Mouse (Mus musculus) stomach, embryonic 15.5 days (tissue): ENCODE measurements around the gene Sntb2. TPM values are rescaled to one million over a fixed set of nuclear protein-coding genes. Genes with fewer than 3 reads are reported as not detected.
"Not testable (repeated sequence)": the region's sequence is repeated elsewhere in the genome, so short reads cannot be mapped to it uniquely, and the experiment has no call there.

Source experiments
- ATAC-seq: fragments of 200-750 bp; cut with Nextera tagmentation; 2 replicates; pipeline ENCODE4 v1.8.0; 2017; ENCODE audit warnings: low read depth, moderate number of reproducible peaks, moderate TSS enrichment; ENCODE audit not compliant: insufficient read depth, low FRiP score
- H3K27ac ChIP-seq: fragments of 300-500 bp; sonication (generic); 2 replicates; pipeline ENCODE4 v1.5.1; 2015; ENCODE audit warnings: mild to moderate bottlenecking, inconsistent platforms
- H3K27me3 ChIP-seq: fragments of 300-500 bp; sonication (generic); replicated peaks from 2 replicates; pipeline ENCODE4 v1.6.1; 2015; ENCODE audit warnings: inconsistent platforms
- H3K36me3 ChIP-seq: fragments of 300-500 bp; sonication (generic); 2 replicates; pipeline ENCODE4 v1.6.1; 2015; ENCODE audit warnings: inconsistent platforms
- H3K4me1 ChIP-seq: fragments of 300-500 bp; sonication (generic); 2 replicates; pipeline ENCODE4 v1.6.1; 2015; ENCODE audit warnings: inconsistent platforms
- H3K4me2 ChIP-seq: fragments of 300-500 bp; sonication (generic); 2 replicates; pipeline ENCODE4 v1.6.1; 2015; ENCODE audit warnings: mild to moderate bottlenecking, inconsistent platforms
- H3K4me3 ChIP-seq: fragments of 300-500 bp; sonication (generic); replicated peaks from 2 replicates; pipeline ENCODE4 v1.5.1; 2015; ENCODE audit warnings: inconsistent platforms
- H3K9ac ChIP-seq: fragments of 300-500 bp; sonication (generic); 2 replicates; pipeline ENCODE4 v1.6.1; 2015; ENCODE audit warnings: inconsistent platforms
- H3K9me3 ChIP-seq: fragments of 300-500 bp; sonication (generic); 2 replicates; pipeline ENCODE4 v1.6.1; 2016; ENCODE audit warnings: inconsistent platforms
- WGBS: fragments of 180-500 bp; shearing (Covaris S2); methylation state at CpG from one replicate; pipeline ENCODE4 v1.1.7; 2015; 5-methylcytosine and 5-hydroxymethylcytosine counted together
- polyA plus RNA-seq: library from polyadenylated mRNA; unstranded; fragments of >200 nt; fragmentation: Nextera tagmentation; extraction: Ambion mirVana; gene quantifications from 2 replicates; pipeline ENCODE4 v1.2.1, GENCODE M21; 2015

Gene Sntb2
- polyA plus RNA-seq, 1 experiment from 2014 or later = 17.6 TPM

DNA sequence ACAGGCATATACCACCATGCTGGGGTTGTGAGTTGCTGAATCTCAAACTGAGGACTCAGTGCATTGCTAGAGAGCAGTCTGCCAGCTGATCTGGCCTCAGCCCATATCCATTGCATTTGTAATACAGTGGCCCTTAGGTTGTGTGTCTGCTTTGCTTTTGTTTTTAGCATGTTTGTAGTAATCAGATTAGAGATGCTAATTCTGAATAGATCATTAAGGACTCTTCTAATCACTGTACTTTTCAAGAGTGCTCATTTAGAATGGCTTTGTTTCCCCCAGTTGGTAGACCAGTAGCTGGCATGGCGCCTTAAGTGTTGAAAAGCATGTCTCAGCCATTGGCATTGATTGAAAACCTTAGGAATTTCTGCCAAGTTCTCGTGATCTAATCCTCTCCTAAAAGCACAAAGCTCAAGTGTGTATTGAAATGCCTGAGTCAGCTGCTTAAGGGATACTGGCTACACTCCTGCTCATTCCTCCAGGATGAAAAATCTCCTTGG lies 43.3 kb downstream of the Sntb2 start:
- H3K36me3 ChIP-seq = no peaks in the 10 kb centered on the region
- H3K9ac ChIP-seq = no peak overlapping the region
- peaks cover 9% of the 10 kb centered on the region for H3K4me1 ChIP-seq
- H3K9me3 ChIP-seq = no peaks in the 10 kb centered on the region
- no peak for ATAC-seq
- H3K27me3 ChIP-seq = no peaks in the 10 kb centered on the region
- H3K4me3 ChIP-seq = no peak overlapping the region
- WGBS = 22% methylated on average over 2 of the region's 2 CpGs
- H3K27ac ChIP-seq = peak overlapping the region; percentile 50; the same call in 1 of the 2 replicates
- H3K4me2 ChIP-seq = no peak overlapping the region

GRCm38 (mm10) chr8:106985404-106985821 lies 49.9 kb downstream of the Sntb2 start:
- no peaks in the 10 kb centered on the region for H3K36me3 ChIP-seq
- H3K4me2 ChIP-seq = no peak overlapping the region
- H3K9me3 ChIP-seq = no peaks in the 10 kb centered on the region
- no peak for ATAC-seq
- no peaks in the 10 kb centered on the region for H3K4me1 ChIP-seq
- no peaks in the 10 kb centered on the region for H3K27me3 ChIP-seq
- H3K27ac ChIP-seq = 0 out of 2 replicates have a peak overlapping the region, but pooled peaks have one; percentile 35
- WGBS = 66% methylated on average over 9 of the region's 9 CpGs
- no peak overlapping the region for H3K4me3 ChIP-seq
- no peak overlapping the region for H3K9ac ChIP-seq

DNA sequence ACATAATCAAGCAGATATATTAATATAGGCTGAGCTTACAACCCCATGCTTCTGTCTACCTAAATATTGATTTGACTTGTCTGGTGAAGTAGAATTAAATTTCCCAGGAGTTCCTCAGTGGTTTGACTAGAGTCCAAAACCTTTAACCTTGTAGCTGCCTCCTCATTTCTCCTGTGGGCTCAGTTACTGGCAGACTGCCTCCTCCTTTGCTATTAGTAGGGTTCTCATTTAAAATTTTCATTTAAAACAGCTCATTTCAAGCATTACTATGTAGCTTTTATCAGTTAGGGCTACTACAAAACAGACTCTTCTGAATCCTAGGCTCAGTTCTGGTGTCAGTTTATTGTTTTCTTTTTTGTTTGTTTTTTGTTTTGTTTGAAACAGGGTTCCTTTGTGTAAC lies 50.4 kb downstream of the Sntb2 start:
- H3K9me3 ChIP-seq = no peaks in the 10 kb centered on the region
- no peak overlapping the region for H3K4me3 ChIP-seq
- H3K9ac ChIP-seq = no peak overlapping the region
- no peak overlapping the region for H3K27ac ChIP-seq
- H3K27me3 ChIP-seq = no peaks in the 10 kb centered on the region
- no peak overlapping the region for H3K4me2 ChIP-seq
- no peaks in the 10 kb centered on the region for H3K4me1 ChIP-seq
- no peaks in the 10 kb centered on the region for H3K36me3 ChIP-seq
- no peak for ATAC-seq

DNA sequence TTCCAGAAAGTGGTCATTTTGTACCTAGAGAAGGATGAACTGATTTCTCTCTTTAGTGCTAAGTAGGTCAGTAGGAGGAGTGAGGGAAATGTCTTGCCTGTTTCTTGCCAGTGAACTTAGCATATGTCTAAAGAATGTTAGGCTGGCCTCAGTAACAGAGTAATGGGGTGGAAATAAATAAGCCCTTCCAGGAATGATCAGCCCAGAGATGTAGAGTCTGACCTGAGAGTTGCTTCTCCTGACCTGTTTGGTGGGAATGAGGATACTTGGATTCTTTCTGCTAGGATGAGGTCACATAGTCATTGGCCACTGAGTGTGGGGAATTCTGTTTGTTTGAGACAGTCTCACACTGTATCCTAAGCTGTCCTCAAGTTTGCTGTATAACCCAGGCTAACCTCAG lies 52.0 kb downstream of the Sntb2 start:
- no peaks in the 10 kb centered on the region for H3K9me3 ChIP-seq
- no peak for ATAC-seq

DNA sequence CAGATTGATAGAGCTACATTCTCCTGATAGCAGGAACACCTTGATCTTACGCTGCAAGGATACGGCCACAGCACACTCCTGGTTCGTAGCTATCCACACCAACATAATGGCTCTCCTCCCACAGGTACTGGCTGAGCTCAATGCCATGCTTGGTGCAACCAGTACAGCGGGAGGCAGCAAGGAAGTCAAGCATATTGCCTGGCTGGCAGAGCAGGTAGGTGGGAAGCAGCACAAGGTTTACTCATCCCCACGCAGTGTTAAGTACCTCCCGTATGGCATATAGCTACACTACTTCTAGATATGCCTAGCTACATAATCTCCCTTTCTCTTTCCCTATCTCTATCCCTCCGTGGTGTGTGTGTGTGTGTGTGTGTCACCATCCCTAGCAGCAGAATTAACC lies 55.8 kb downstream of the Sntb2 start:
- Histone ChIP-seq H3K36me3 (peaks cover 6% of the 10 kb centered on the region), H3K9me3 (no peaks in the 10 kb centered on the region), H3K4me1 (no peaks in the 10 kb centered on the region), H3K4me3 (no peak overlapping the region), H3K27ac (no peak overlapping the region), H3K27me3 (no peaks in the 10 kb centered on the region), H3K9ac (no peak overlapping the region), H3K4me2 (no peak overlapping the region)
- WGBS = 91% methylated on average over 7 of the region's 7 CpGs
- ATAC-seq = no peak

More for the DNA sequence above, 52.0 kb downstream of the Sntb2 start:
- H3K4me1 ChIP-seq = no peaks in the 10 kb centered on the region
- no peak overlapping the region for H3K4me3 ChIP-seq
- H3K9ac ChIP-seq = no peak overlapping the region
- H3K4me2 ChIP-seq = no peak overlapping the region
- no peak overlapping the region for H3K27ac ChIP-seq
- no peaks in the 10 kb centered on the region for H3K27me3 ChIP-seq
- H3K36me3 ChIP-seq = peaks cover 6% of the 10 kb centered on the region

DNA sequence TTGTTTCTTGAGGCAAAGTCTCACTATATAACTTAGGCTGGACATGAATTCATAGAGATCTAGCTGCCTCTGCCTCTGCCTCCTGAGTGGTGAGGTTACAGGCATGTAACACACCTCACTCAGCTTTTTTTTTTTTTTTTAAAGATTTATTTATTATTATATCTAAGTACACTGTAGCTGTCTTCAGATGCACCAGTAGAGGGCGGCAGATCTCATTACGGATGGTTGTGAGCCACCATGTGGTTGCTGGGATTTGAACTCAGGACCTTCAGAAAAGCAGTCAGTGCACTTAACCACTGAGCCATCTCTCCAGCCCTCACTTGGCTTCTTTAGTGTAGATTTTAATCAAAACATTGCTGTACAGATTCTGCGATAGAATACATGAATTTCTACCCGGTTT lies 60.8 kb downstream of the Sntb2 start:
- WGBS = 85% methylated on average over 4 of the region's 4 CpGs

GRCm38 (mm10) chr8:106997416-106997815 lies 61.9 kb downstream of the Sntb2 start:
- Histone ChIP-seq H3K4me3 (no peak overlapping the region), H3K4me1 (no peaks in the 10 kb centered on the region), H3K27ac (no peak overlapping the region), H3K9ac (no peak overlapping the region), H3K27me3 (no peaks in the 10 kb centered on the region), H3K36me3 (0 out of 2 replicates have a peak, but pooled peaks cover 5% of the 10 kb centered on the region), H3K9me3 (no peaks in the 10 kb centered on the region), H3K4me2 (no peak overlapping the region)
- 88% methylated on average over 4 of the region's 4 CpGs for WGBS
- no peak for ATAC-seq

More for the DNA sequence above, 60.8 kb downstream of the Sntb2 start:
- not testable (repeated sequence) for ATAC-seq, H3K27me3 ChIP-seq, H3K4me2 ChIP-seq, H3K4me3 ChIP-seq, H3K9me3 ChIP-seq, H3K9ac ChIP-seq, H3K4me1 ChIP-seq, H3K27ac ChIP-seq
- H3K36me3 ChIP-seq = peaks cover 10% of the 10 kb centered on the region

GRCm38 (mm10) chr8:106999068-106999467 lies 63.5 kb downstream of the Sntb2 start:
- no peak for ATAC-seq
- WGBS = 66% methylated on average over 1 of the region's 1 CpGs
- Histone ChIP-seq H3K4me1 (no peaks in the 10 kb centered on the region), H3K4me2 (no peak overlapping the region), H3K27ac (no peak overlapping the region), H3K9ac (no peak overlapping the region), H3K36me3 (0 out of 2 replicates have a peak, but pooled peaks cover 5% of the 10 kb centered on the region), H3K27me3 (no peaks in the 10 kb centered on the region), H3K9me3 (no peaks in the 10 kb centered on the region), H3K4me3 (no peak overlapping the region)

DNA sequence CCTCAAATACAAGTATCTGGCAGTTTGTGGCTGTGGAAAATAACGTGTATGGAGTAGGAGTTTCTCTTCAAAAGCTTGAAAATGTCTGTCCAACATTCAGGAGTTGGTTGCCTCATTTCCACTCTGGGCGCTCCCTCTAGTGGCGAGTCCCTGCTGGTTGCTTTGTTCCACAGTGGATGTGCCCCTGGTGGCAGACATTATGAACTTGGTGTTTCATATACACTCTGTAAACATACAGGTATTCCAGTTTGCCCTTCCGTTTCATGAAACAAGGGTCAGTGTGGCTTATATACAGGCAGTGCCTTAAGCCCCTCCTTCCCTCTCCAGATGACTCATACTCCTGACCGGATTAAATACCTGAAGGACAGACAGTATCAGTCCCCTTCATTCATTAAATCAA lies 67.0 kb downstream of the Sntb2 start:
- H3K27ac ChIP-seq = peak overlapping the region; percentile 5; the same call in 1 of the 2 replicates
- H3K4me2 ChIP-seq = no peak overlapping the region
- H3K4me1 ChIP-seq = no peaks in the 10 kb centered on the region
- no peak overlapping the region for H3K9ac ChIP-seq
- peak; percentile 90 for ATAC-seq
- no peaks in the 10 kb centered on the region for H3K9me3 ChIP-seq
- H3K4me3 ChIP-seq = no peak overlapping the region
- WGBS = 27% methylated on average over 5 of the region's 5 CpGs
- 0 out of 2 replicates have a peak, but pooled peaks cover 7% of the 10 kb centered on the region for H3K36me3 ChIP-seq
- H3K27me3 ChIP-seq = no peaks in the 10 kb centered on the region

DNA sequence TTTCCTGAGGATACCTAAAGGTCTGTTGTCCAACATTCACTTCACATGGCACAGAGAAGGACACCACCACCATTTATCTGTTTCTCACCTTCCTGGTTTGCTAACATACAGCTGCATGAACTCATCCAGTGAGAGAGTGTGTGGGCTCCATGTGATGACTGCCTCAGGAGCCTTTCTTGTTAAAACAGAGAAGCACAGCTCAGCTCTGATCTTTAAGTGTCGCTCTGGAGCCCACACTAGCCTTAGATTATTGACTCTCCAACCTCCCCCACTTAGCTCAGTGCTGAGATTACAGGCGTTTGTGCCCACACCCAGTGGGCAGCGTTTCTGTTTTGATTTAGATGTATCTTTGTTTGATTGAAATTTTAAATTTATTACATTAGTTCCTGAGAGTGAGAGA lies 72.2 kb downstream of the Sntb2 start:
- H3K4me1 ChIP-seq = no peaks in the 10 kb centered on the region
- no peak overlapping the region for H3K4me2 ChIP-seq
- H3K36me3 ChIP-seq = peaks cover 13% of the 10 kb centered on the region; the same call in 1 of the 2 replicates
- H3K27me3 ChIP-seq = no peaks in the 10 kb centered on the region
- no peak for ATAC-seq
- 74% methylated on average over 3 of the region's 3 CpGs for WGBS
- H3K27ac ChIP-seq = no peak overlapping the region
- no peaks in the 10 kb centered on the region for H3K9me3 ChIP-seq
- no peak overlapping the region for H3K4me3 ChIP-seq
- no peak overlapping the region for H3K9ac ChIP-seq

DNA sequence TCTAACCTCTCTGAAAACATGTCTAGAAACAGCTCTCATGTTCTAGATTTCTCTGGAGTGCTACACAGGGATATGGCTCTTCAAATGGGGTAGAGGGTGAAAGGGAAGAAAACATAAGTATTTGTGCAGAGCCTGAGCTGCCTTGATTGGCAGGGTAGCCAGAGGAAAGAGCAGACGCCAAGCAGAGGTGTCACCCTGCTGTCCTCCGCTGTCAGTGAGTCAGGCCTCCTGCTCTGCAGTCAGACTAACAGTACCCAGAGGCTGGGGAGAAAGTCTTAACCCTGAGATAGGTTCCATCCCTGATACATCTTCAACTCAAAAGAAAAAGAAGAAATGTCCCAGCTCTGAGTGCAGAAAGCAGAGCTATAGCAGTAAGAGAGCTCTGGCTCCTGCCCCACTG lies 77.1 kb downstream of the Sntb2 start:
- Histone ChIP-seq H3K27me3 (no peaks in the 10 kb centered on the region), H3K9me3 (no peaks in the 10 kb centered on the region), H3K4me3 (no peak overlapping the region), H3K4me1 (no peaks in the 10 kb centered on the region), H3K36me3 (peaks cover 9% of the 10 kb centered on the region; the same call in 1 of the 2 replicates), H3K27ac (no peak overlapping the region), H3K4me2 (no peak overlapping the region), H3K9ac (no peak overlapping the region)
- 79% methylated on average over 2 of the region's 2 CpGs for WGBS
- ATAC-seq = no peak

DNA sequence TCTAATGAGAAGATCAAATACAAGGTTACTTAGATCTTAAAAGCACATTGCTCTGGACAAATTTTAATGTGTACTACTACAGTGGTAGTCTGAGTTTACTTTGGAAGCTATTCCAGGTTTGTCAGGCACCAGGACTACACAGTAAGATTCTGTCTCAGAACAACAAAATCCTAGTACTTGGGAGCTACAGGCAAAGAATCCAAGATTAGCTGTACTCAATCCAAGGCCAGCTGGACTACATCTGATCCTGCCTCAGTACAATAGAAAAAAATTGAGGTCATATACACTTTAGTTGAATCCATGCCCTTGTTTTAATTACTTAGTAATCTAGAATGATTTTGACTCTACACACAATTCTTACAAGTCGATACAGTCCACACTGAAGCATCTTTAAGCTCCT lies 79.4 kb downstream of the Sntb2 start:
- H3K9ac ChIP-seq = no peak overlapping the region
- no peak overlapping the region for H3K4me2 ChIP-seq
- ATAC-seq = no peak
- H3K9me3 ChIP-seq = no peaks in the 10 kb centered on the region
- H3K27ac ChIP-seq = no peak overlapping the region
- WGBS = 77% methylated on average over 1 of the region's 1 CpGs
- H3K36me3 ChIP-seq = 0 out of 2 replicates have a peak, but pooled peaks cover 5% of the 10 kb centered on the region
- H3K27me3 ChIP-seq = no peaks in the 10 kb centered on the region
- no peaks in the 10 kb centered on the region for H3K4me1 ChIP-seq
- no peak overlapping the region for H3K4me3 ChIP-seq

GRCm38 (mm10) chr8:107023479-107023878 lies 87.9 kb downstream of the Sntb2 start:
- no peak overlapping the region for H3K9ac ChIP-seq
- no peaks in the 10 kb centered on the region for H3K9me3 ChIP-seq
- no peak overlapping the region for H3K27ac ChIP-seq
- WGBS = 85% methylated on average over 8 of the region's 8 CpGs
- ATAC-seq = no peak
- H3K4me1 ChIP-seq = no peaks in the 10 kb centered on the region
- no peak overlapping the region for H3K4me3 ChIP-seq
- no peak overlapping the region for H3K4me2 ChIP-seq
- no peaks in the 10 kb centered on the region for H3K27me3 ChIP-seq
- H3K36me3 ChIP-seq = no peaks in the 10 kb centered on the region
